Mouse (Mus musculus) naive thymus-derived CD4-positive, alpha-beta T cell, adult 2 months (primary cell): Measurements from ENCODE around the gene Ppp4r3b.
A peak's percentile ranks its signal among the peaks of the same experiment; 100 is the strongest.

Experiments used
- DNase-seq: peaks from one replicate; pipeline ENCODE4 v3.0.0-alpha.2; 2011; ENCODE audit warnings: low read depth

Gene Ppp4r3b

GRCm38 (mm10) chr11:29172563-29173124 is at the start of gene Ppp4r3b:
Gene Ppp4r3b, plus strand, starts transcription at chr11:29172890.
- peak; percentile 97 for DNase-seq

- no peak for DNase-seq
These were observed 42.8 kb upstream of the Ppp4r3b start for GRCm38 (mm10) chr11:29129862-29130384.

GRCm38 (mm10) chr11:29130385-29131355 is 42.0 kb upstream of the Ppp4r3b start, which contains the start of gene Pnpt1:
Gene Pnpt1, plus strand, starts transcription at chr11:29130744.
- peak; percentile 93 for DNase-seq

GRCm38 (mm10) chr11:29140671-29141070 is 32.0 kb upstream of the Ppp4r3b start:
- no peak for DNase-seq

GRCm38 (mm10) chr11:29148901-29149300 is 23.8 kb upstream of the Ppp4r3b start:
- DNase-seq, result no peak

GRCm38 (mm10) chr11:29163569-29163968 is 9.1 kb upstream of the Ppp4r3b start:
- no peak for DNase-seq

- peak; percentile 82 for DNase-seq
These were observed 715 bp upstream of the Ppp4r3b start for GRCm38 (mm10) chr11:29171959-29172391.

GRCm38 (mm10) chr11:29173125-29173631 is 488 bp downstream of the Ppp4r3b start:
- peak; percentile 83 for DNase-seq

GRCm38 (mm10) chr11:29173706-29174436 is 1.2 kb downstream of the Ppp4r3b start:
- peak; percentile 35 for DNase-seq

GRCm38 (mm10) chr11:29179319-29179718 is 6.6 kb downstream of the Ppp4r3b start:
- no peak for DNase-seq

- no peak for DNase-seq
These were observed 8.0 kb downstream of the Ppp4r3b start for GRCm38 (mm10) chr11:29180657-29181056.

GRCm38 (mm10) chr11:29181751-29182150 is 9.1 kb downstream of the Ppp4r3b start:
- no peak for DNase-seq

GRCm38 (mm10) chr11:29188981-29189380 is 16.3 kb downstream of the Ppp4r3b start:
- DNase-seq, result no peak

GRCm38 (mm10) chr11:29203653-29204052 is 31.0 kb downstream of the Ppp4r3b start:
- no peak for DNase-seq

- no peak for DNase-seq
These were observed 37.1 kb downstream of the Ppp4r3b start for GRCm38 (mm10) chr11:29209774-29210173.

- DNase-seq, result no peak
These were observed 43.5 kb downstream of the Ppp4r3b start for GRCm38 (mm10) chr11:29216196-29216595.

GRCm38 (mm10) chr11:29219055-29219454 is 46.4 kb downstream of the Ppp4r3b start:
- no peak for DNase-seq

- DNase-seq, result no peak
These were observed 49.6 kb downstream of the Ppp4r3b start for GRCm38 (mm10) chr11:29222310-29222709.

- no peak for DNase-seq
These were observed 52.1 kb downstream of the Ppp4r3b start for GRCm38 (mm10) chr11:29224754-29225153.

- no peak for DNase-seq
These were observed 56.3 kb downstream of the Ppp4r3b start for GRCm38 (mm10) chr11:29228957-29229356.

- DNase-seq, result no peak
These were observed 60.9 kb downstream of the Ppp4r3b start for GRCm38 (mm10) chr11:29233569-29233968.

- DNase-seq, result no peak
These were observed 64.7 kb downstream of the Ppp4r3b start for GRCm38 (mm10) chr11:29237364-29237763.
